14 mouse cellular contexts compared by ENCODE assay signal in genomic region chr16:85041153-85041959, GRCm38 (mm10).
DNase-seq lines count a peak whose midpoint lies in the region; ATAC-seq and TF ChIP-seq lines count a peak whose summit lies in the region.
"Had no signal": no experiment of that assay in that cellular context is flagged by ENCODE, and none has a peak within 500 bp of the region (broad histone marks: within the 10 kb centered on the region; RNA-seq: fewer than 3 reads in every experiment).

No protein-coding gene starts in this region.

- H3K9me3 ChIP-seq in forebrain, embryonic 11.5 days (ENCODE audit: control insufficient read depth, low read length): no peaks in the 10 kb centered on the region
- no peaks in the 10 kb centered on the region for H3K9me3 ChIP-seq in forebrain, embryonic 13.5 days (replicated peaks)
- no peaks in the 10 kb centered on the region for H3K9me3 ChIP-seq in kidney, embryonic 15.5 days (replicated peaks)
- no peaks in the 10 kb centered on the region for H3K9me3 ChIP-seq in liver, postnatal 0 days (ENCODE audit: low read length)

- H3K9ac ChIP-seq in forebrain, embryonic 11.5 days (ENCODE audit: low read length): no peak overlapping the region
- no peak overlapping the region for H3K9ac ChIP-seq in forebrain, embryonic 13.5 days
- H3K9ac ChIP-seq in kidney, embryonic 15.5 days: no peak overlapping the region
- H3K9ac ChIP-seq in liver, postnatal 0 days (replicated peaks): no peak overlapping the region

- no peaks in the 10 kb centered on the region for H3K27me3 ChIP-seq in forebrain, embryonic 11.5 days (ENCODE audit: control insufficient read depth, insufficient read depth, low read length)
- no peaks in the 10 kb centered on the region for H3K27me3 ChIP-seq in forebrain, embryonic 13.5 days
- H3K27me3 ChIP-seq in kidney, embryonic 15.5 days: no peaks in the 10 kb centered on the region
- no peaks in the 10 kb centered on the region for H3K27me3 ChIP-seq in liver, postnatal 0 days (ENCODE audit: insufficient read depth, low read length)

- TF ChIP-seq POLR2A in brain, embryonic 14.5 days (IDR thresholded peaks at IDR 0.05; ENCODE audit: borderline replicate concordance, extremely low read depth, insufficient read depth, insufficient read length, poor library complexity, severe bottlenecking): no peak

- TF ChIP-seq CTCF in brain, embryonic 14.5 days (IDR thresholded peaks at IDR 0.05; ENCODE audit: borderline replicate concordance, extremely low read depth, insufficient read depth, insufficient read length): no peak
- TF ChIP-seq CTCF in liver, postnatal 0 days (IDR thresholded peaks at IDR 0.05; ENCODE audit: low read depth): no peak

- peak; percentile 53 for ATAC-seq in forebrain, embryonic 11.5 days (replicated peaks; ENCODE audit: low FRiP score)
- no peak for ATAC-seq in forebrain, embryonic 13.5 days
- no peak for ATAC-seq in kidney, embryonic 15.5 days (replicated peaks; ENCODE audit: low FRiP score)
- no peak for ATAC-seq in liver, postnatal 0 days

- no peak overlapping the region for H3K4me3 ChIP-seq in forebrain, embryonic 11.5 days (ENCODE audit: low read depth, low read length)
- H3K4me3 ChIP-seq in forebrain, embryonic 13.5 days: no peak overlapping the region
- no peak overlapping the region for H3K4me3 ChIP-seq in kidney, embryonic 15.5 days (replicated peaks)
- H3K4me3 ChIP-seq in liver, postnatal 0 days (ENCODE audit: low read depth, low read length): no peak overlapping the region

- no peaks in the 10 kb centered on the region for H3K36me3 ChIP-seq in forebrain, embryonic 11.5 days (ENCODE audit: control insufficient read depth, insufficient read depth, low read length)
- H3K36me3 ChIP-seq in forebrain, embryonic 13.5 days (ENCODE audit: poor library complexity, severe bottlenecking): peaks cover 23% of the 10 kb centered on the region
- peaks cover 44% of the 10 kb centered on the region for H3K36me3 ChIP-seq in kidney, embryonic 15.5 days
- peaks cover 3% of the 10 kb centered on the region; the same call in 1 of the 2 replicates for H3K36me3 ChIP-seq in liver, postnatal 0 days (replicated peaks; ENCODE audit: insufficient read depth, low read length)

- no peak overlapping the region for H3K27ac ChIP-seq in forebrain, embryonic 11.5 days (ENCODE audit: low read depth, low read length)
- H3K27ac ChIP-seq in forebrain, embryonic 13.5 days: no peak overlapping the region
- H3K27ac ChIP-seq in kidney, embryonic 15.5 days: 0 out of 2 replicates have a peak overlapping the region, but pooled peaks have one; percentile 3
- no peak overlapping the region for H3K27ac ChIP-seq in liver, postnatal 0 days (ENCODE audit: low read depth)

- no peak overlapping the region for H3K4me2 ChIP-seq in forebrain, embryonic 11.5 days (ENCODE audit: low read depth, low read length, severe bottlenecking)
- no peak overlapping the region for H3K4me2 ChIP-seq in forebrain, embryonic 13.5 days
- H3K4me2 ChIP-seq in kidney, embryonic 15.5 days: no peak overlapping the region
- no peak overlapping the region for H3K4me2 ChIP-seq in liver, postnatal 0 days (ENCODE audit: low read depth, low read length)

- H3K4me1 ChIP-seq in forebrain, embryonic 11.5 days (replicated peaks; ENCODE audit: control insufficient read depth, insufficient read depth, low read length): peaks cover 2% of the 10 kb centered on the region; the same call in 1 of the 2 replicates
- H3K4me1 ChIP-seq in forebrain, embryonic 13.5 days: peaks cover 10% of the 10 kb centered on the region
- 0 out of 2 replicates have a peak, but pooled peaks cover 7% of the 10 kb centered on the region for H3K4me1 ChIP-seq in kidney, embryonic 15.5 days
- H3K4me1 ChIP-seq in liver, postnatal 0 days (ENCODE audit: insufficient read depth): no peaks in the 10 kb centered on the region

- DNase-seq in forebrain, embryonic 11.5 days (ENCODE audit: low spot score): no peak
- no peak for DNase-seq in kidney, postnatal 14 days
- peak; percentile 41 for DNase-seq in brain, embryonic 14.5 days (ENCODE audit: low read depth)
- DNase-seq in hindlimb bud, embryonic 11.5 days (ENCODE audit: extremely low spot score, low read depth, low spot score): peak; percentile 31
- no peak for DNase-seq in liver, postnatal 0 days
- DNase-seq in cerebellum, adult 9-10 months: no peak
- DNase-seq: cerebellum, adult 11 months; kidney, postnatal 36 days; liver; lung, postnatal 36 days; right cerebral cortex, postnatal 4 days; thymus, postnatal 14 days had no signal

- TF ChIP-seq EP300 in liver, postnatal 0 days (IDR thresholded peaks at IDR 0.05; ENCODE audit: low read depth): no peak

- 26% methylated on average over 3 of the region's 3 CpGs for WGBS in forebrain, embryonic 11.5 days
- WGBS in forebrain, embryonic 13.5 days: 27% methylated on average over 3 of the region's 3 CpGs
- 39% methylated on average over 3 of the region's 3 CpGs for WGBS in kidney, embryonic 15.5 days
- 62% methylated on average over 3 of the region's 3 CpGs for WGBS in liver, postnatal 0 days (ENCODE audit: insufficient replicate concordance)

Comparison
In these comparisons a context has a peak if more than half of its experiments do, and no peak if none do; other contexts are left out.
1. DNase-seq: peak in brain, embryonic 14.5 days (single experiment) and hindlimb bud, embryonic 11.5 days (single experiment); none in forebrain, embryonic 11.5 days (single experiment), kidney, postnatal 14 days (single experiment), liver, postnatal 0 days (single experiment) and cerebellum, adult 9-10 months (single experiment).